Mouse (Mus musculus) C2C12 (cell line): Measurements from ENCODE around the gene Agap1. TPM values are rescaled to one million over a fixed set of nuclear protein-coding genes. Genes with fewer than 3 reads are reported as not detected.
A peak's percentile ranks its signal among the peaks of the same experiment; 100 is the strongest.

Experiments
- H3K27me3 ChIP-seq: one replicate; pipeline ENCODE4 v1.6.1; 2011; ENCODE audit not compliant: control insufficient read depth, insufficient read depth, insufficient read length
- H3K36me3 ChIP-seq: one replicate; pipeline ENCODE4 v1.6.1; 2011; ENCODE audit not compliant: control insufficient read depth, insufficient read depth
- H3K4me3 ChIP-seq: one replicate; pipeline ENCODE4 v1.5.1; 2011; ENCODE audit warnings: mild to moderate bottlenecking, control low read depth; ENCODE audit not compliant: poor library complexity, insufficient read depth, severe bottlenecking
- H3K79me2 ChIP-seq: one replicate; pipeline ENCODE4 v1.6.1; 2011; ENCODE audit not compliant: control insufficient read depth, insufficient read depth
- H3K79me3 ChIP-seq: one replicate; pipeline ENCODE4 v1.6.1; 2011; ENCODE audit warnings: low read depth, control low read depth
- H3ac ChIP-seq: one replicate; pipeline ENCODE3; 2011; ENCODE audit warnings: low read depth; ENCODE audit not compliant: control insufficient read depth, insufficient read length
- CEBPB ChIP-seq: IDR thresholded peaks from one replicate; pipeline ENCODE4 v1.6.1; 2011; ENCODE audit warnings: low read depth, mild to moderate bottlenecking, control low read depth, moderate library complexity
- CTCF ChIP-seq: IDR thresholded peaks from one replicate; pipeline ENCODE4 v1.5.1; 2011; ENCODE audit not compliant: control insufficient read depth, insufficient read depth, insufficient read length
- FOSL1 ChIP-seq: IDR thresholded peaks from one replicate; pipeline ENCODE4 v1.8.0; 2011; ENCODE audit warnings: mild to moderate bottlenecking, low read length; ENCODE audit not compliant: poor library complexity, insufficient read depth, severe bottlenecking
- MAX ChIP-seq: IDR thresholded peaks from one replicate; pipeline ENCODE4 v1.6.1; 2011; ENCODE audit warnings: mild to moderate bottlenecking, control low read depth
- MYOD1 ChIP-seq: IDR thresholded peaks from one replicate; pipeline ENCODE4 v1.6.1; 2011; ENCODE audit warnings: low read depth; ENCODE audit not compliant: control insufficient read depth, insufficient read length
- MYOG ChIP-seq: IDR thresholded peaks from one replicate; pipeline ENCODE4 v1.6.1; 2011; ENCODE audit not compliant: control insufficient read depth, insufficient read length; ENCODE audit errors: extremely low read depth
- USF1 ChIP-seq: IDR thresholded peaks from one replicate; pipeline ENCODE4 v1.6.1; 2011; ENCODE audit warnings: low read depth, mild to moderate bottlenecking, control low read depth, moderate library complexity
- polyA plus RNA-seq: library from polyadenylated mRNA; unstranded; fragments of >200 nt; fragmentation: generic; extraction: Trizol; gene quantifications from one replicate; pipeline ENCODE4 v1.2.1, GENCODE M21; 2012; ENCODE audit warnings: missing spikeins

The Agap1 gene
- polyA plus RNA-seq, 1 experiment: 14.0 TPM

- Histone ChIP-seq H3ac (no peak overlapping the region), H3K27me3 (peaks cover 82% of the 10 kb centered on the region), H3K4me3 (no peak overlapping the region), H3K79me2 (no peaks in the 10 kb centered on the region), H3K79me3 (no peaks in the 10 kb centered on the region), H3K36me3 (no peaks in the 10 kb centered on the region)
- TF ChIP-seq USF1 (no peak), MYOD1 (no peak), MAX (no peak), MYOG (no peak), FOSL1 (no peak), CTCF (no peak)
These were observed 474.1 kb downstream of the Agap1 start for GRCm38 (mm10) chr1:89928676-89929075.

DNA sequence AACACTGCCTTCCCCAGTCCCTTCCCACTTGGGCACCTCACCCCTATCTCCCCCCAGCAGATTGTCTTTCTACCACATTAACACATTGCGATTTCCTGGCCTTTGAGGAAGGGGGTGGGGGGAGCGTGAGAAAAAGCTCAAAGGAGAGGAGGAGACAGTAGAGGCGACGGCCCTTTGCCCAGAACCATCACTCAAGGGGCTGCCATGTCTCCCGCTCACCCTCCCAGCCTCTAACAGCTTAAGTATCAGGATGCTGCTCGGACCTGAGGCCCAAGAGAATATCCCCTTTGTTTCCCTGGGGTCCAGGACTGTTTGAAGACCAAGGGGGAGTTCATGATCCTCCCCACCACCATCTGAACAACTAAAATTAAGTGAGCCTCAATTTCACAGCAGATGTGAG lies 474.6 kb downstream of the Agap1 start:
- Histone ChIP-seq H3K79me3 (no peaks in the 10 kb centered on the region), H3ac (no peak overlapping the region), H3K36me3 (no peaks in the 10 kb centered on the region), H3K4me3 (no peak overlapping the region), H3K79me2 (no peaks in the 10 kb centered on the region), H3K27me3 (peaks cover 82% of the 10 kb centered on the region)
- TF ChIP-seq MYOG: no peak
- no peak for TF ChIP-seq CEBPB
- TF ChIP-seq MAX: no peak
- TF ChIP-seq MYOD1: no peak
- no peak for TF ChIP-seq USF1
- TF ChIP-seq FOSL1: no peak
- TF ChIP-seq CTCF: no peak

DNA sequence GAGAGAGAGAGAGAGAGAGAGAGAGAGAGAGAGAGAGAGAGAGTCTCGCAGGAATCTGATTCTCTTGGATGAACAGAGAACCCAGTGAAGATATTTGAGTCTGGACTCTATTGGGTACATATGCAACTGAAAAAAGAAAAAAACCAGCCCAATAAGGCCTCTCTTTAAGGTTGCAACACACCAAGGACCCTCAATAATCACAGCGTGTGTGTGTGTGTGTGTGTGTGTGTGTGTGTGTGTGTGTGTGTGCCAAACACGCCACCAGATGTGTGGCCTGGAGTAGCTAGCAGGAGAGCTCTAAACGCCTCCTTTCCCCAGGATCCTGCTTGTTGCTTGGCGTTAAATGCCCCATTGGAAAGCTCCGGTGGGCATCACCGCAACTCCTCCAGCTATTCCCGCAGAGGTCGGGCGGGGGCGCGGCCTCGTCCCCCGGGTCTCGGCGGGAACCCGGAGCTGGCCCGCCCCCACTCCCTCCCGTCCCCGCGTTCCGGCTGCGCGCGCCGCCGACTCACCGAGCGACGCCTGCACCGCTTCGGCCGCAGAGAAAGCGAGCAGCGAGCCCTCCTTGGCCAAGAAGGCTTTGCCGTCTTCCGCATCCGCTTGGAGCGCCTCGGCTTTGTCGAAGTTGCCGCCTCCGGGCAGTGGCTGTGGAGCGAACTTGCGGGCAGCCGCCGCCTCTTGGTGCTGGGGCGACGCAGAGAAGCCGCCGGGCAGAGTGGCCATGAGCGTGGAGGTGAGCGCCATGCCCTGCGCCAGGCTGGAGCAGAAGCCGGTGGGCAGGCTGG lies 475.3 kb downstream of the Agap1 start:
- Histone ChIP-seq H3K4me3 (no peak overlapping the region), H3K79me3 (no peaks in the 10 kb centered on the region), H3K27me3 (peaks cover 77% of the 10 kb centered on the region), H3K36me3 (no peaks in the 10 kb centered on the region), H3K79me2 (no peaks in the 10 kb centered on the region), H3ac (peak overlapping the region; percentile 16)
- TF ChIP-seq FOSL1: no peak
- no peak for TF ChIP-seq MYOD1
- no peak for TF ChIP-seq MAX
- no peak for TF ChIP-seq CEBPB
- no peak for TF ChIP-seq USF1
- no peak for TF ChIP-seq MYOG
- no peak for TF ChIP-seq CTCF

- H3K36me3 ChIP-seq: no peaks in the 10 kb centered on the region
- peak overlapping the region; percentile 25 for H3ac ChIP-seq
- no peaks in the 10 kb centered on the region for H3K79me3 ChIP-seq
- peaks cover 78% of the 10 kb centered on the region for H3K27me3 ChIP-seq
- H3K79me2 ChIP-seq: no peaks in the 10 kb centered on the region
- no peak overlapping the region for H3K4me3 ChIP-seq
- TF ChIP-seq USF1 (no peak), FOSL1 (no peak), CTCF (no peak), CEBPB (no peak), MYOD1 (no peak), MYOG (no peak), MAX (no peak)
These were observed 475.9 kb downstream of the Agap1 start for GRCm38 (mm10) chr1:89930551-89930950.

DNA sequence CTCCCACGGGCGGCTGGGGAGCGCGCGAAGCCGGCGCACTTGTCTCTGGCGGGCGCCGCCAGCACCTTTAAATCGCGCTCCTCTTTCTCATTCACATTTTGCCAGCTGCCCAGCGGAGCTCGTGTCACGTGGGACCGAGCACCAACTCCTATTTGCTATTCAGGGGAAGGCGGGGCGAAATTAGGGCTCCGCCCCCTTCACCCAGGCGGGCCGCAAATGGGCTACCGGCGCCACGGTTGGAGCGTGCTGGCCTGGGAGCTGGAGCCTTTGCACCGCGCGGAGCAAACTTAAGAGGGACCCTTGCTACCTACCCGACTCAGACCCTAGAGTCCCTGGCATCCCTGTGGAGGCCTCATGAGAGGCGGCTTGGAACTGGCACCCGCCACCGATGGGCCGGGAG lies 476.5 kb downstream of the Agap1 start, which contains the start of gene Gbx2:
Gene Gbx2 (minus strand): TSS at position 60 of the 400 bp plus-strand sequence.
- Histone ChIP-seq H3K79me3 (no peaks in the 10 kb centered on the region), H3K36me3 (no peaks in the 10 kb centered on the region), H3ac (peak within 1 kb of the TSS; percentile 25), H3K27me3 (peaks cover 79% of the 10 kb centered on the region), H3K79me2 (no peaks in the 10 kb centered on the region), H3K4me3 (no peak within 1 kb of the TSS)
- TF ChIP-seq USF1 (peak; percentile 62), MYOD1 (no peak)

DNA sequence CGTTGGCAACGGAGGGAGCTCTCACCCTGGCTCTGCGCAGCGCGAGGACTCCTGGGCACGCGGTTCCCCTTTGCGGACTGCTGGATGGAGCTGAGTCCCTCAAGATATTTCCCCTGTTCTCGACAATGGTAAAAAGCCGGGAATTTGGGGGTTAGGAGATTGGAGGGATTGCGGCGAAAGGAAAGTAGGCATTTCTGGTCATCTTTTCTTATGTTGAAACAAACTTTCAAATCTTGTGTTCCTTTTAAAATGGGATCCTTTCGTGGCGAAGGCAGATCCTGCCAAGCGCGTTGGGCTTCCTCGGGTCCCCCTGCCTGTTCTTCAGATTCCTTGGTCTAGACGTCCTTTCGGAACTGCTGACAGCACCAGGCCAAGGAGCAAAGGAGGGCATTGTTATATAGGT lies 477.4 kb downstream of the Agap1 start:
- peaks cover 74% of the 10 kb centered on the region for H3K27me3 ChIP-seq
- no peak for TF ChIP-seq CTCF
- no peak for TF ChIP-seq MAX
- TF ChIP-seq MYOD1: no peak
- no peak for TF ChIP-seq USF1
- TF ChIP-seq CEBPB: no peak
- no peak for TF ChIP-seq MYOG
- TF ChIP-seq FOSL1: no peak
- H3K79me2 ChIP-seq: no peaks in the 10 kb centered on the region
- H3ac ChIP-seq: no peak overlapping the region
- no peaks in the 10 kb centered on the region for H3K36me3 ChIP-seq
- no peak overlapping the region for H3K4me3 ChIP-seq
- no peaks in the 10 kb centered on the region for H3K79me3 ChIP-seq
